Mouse (Mus musculus) brain, embryonic 14.5 days (tissue): Measurements from ENCODE around the gene Mta3.

Experiments used
- CTCF ChIP-seq: fragments of 200-500 bp; IDR thresholded peaks from 2 replicates; pipeline ENCODE4 v1.5.1; 2012; ENCODE audit warnings: inconsistent platforms, mild to moderate bottlenecking, moderate library complexity, borderline replicate concordance; ENCODE audit not compliant: insufficient read depth, insufficient read length; ENCODE audit errors: extremely low read depth
- POLR2A ChIP-seq: fragments of 200-500 bp; IDR thresholded peaks from 2 replicates; pipeline ENCODE4 v1.6.1; 2012; ENCODE audit warnings: mild to moderate bottlenecking, inconsistent platforms, borderline replicate concordance; ENCODE audit not compliant: poor library complexity, insufficient read depth, insufficient read length, severe bottlenecking; ENCODE audit errors: extremely low read depth

DNA sequence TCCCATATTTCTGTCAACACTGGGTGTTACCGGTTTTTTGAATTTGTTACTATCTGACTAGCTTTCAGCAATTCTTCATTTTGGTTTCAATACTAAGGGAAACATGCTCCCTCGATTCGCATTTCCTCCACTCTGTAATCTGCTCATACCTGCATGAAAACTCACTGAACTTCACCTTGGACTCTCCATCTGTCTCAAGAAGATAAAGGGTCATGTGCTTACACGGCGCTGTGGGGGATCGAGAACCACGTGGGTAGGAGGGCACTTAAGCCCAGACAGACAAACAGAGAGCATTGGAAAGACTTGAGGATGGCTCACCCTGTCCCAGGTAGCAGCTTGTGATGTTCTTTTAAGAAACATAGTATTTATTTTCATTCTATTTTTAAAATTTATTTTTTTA lies 152.4 kb downstream of the Mta3 start:
- no peak for TF ChIP-seq POLR2A
- no peak for TF ChIP-seq CTCF
